Mouse (Mus musculus) CH12.LX (cell line): Measurements from ENCODE around the gene Daam1. TPM values are rescaled to one million over a fixed set of nuclear protein-coding genes. Genes with fewer than 3 reads are reported as not detected.
A peak's percentile ranks its signal among the peaks of the same experiment; 100 is the strongest.

Source experiments
- DNase-seq: peaks from one replicate; pipeline ENCODE4 v3.0.0-alpha.2; 2013; ENCODE audit errors: extremely low read depth
- H3K27ac ChIP-seq: 2 replicates; pipeline ENCODE4 v1.5.1; 2012; ENCODE audit warnings: low read depth, mild to moderate bottlenecking, control low read depth, moderate library complexity; ENCODE audit not compliant: insufficient read depth
- H3K27me3 ChIP-seq: replicated peaks from 2 replicates; pipeline ENCODE3; 2012; ENCODE audit warnings: inconsistent platforms
- H3K36me3 ChIP-seq, 2 experiments: replicated peaks in 1 of 2; 2 replicates each; pipeline versions ENCODE3 to v1.6.1; 2012; ENCODE audit warnings: inconsistent platforms in 1 of 2, low read length in 1 of 2, mild to moderate bottlenecking in 1 of 2, mixed read lengths in 1 of 2, moderate library complexity in 1 of 2; ENCODE audit not compliant: control insufficient read depth in 1 of 2, insufficient read depth in 1 of 2
- H3K4me1 ChIP-seq, 2 experiments: 2 replicates each; pipeline ENCODE4 v1.6.1; 2012; ENCODE audit warnings: inconsistent platforms in 1 of 2, moderate library complexity in 1 of 2; ENCODE audit not compliant: insufficient read depth in 2 of 2, control insufficient read depth in 1 of 2
- H3K4me2 ChIP-seq: 2 replicates; pipeline ENCODE4 v1.6.1; 2012; ENCODE audit warnings: low read depth, mild to moderate bottlenecking, control low read depth; ENCODE audit not compliant: poor library complexity, insufficient read depth, severe bottlenecking
- H3K4me3 ChIP-seq, 3 experiments: fragments of 150-350 bp in 1 of 3; sonication (generic) in 1 of 3; replicated peaks in 1 of 3; 2 replicates each; pipeline versions ENCODE3 to v1.5.1; 2011 to 2012; ENCODE audit warnings: low read depth in 2 of 3, low read length in 2 of 3, mild to moderate bottlenecking in 2 of 3, moderate library complexity in 2 of 3, control low read depth in 1 of 3, improper control_type of control experiment in 1 of 3, inconsistent platforms in 1 of 3, mixed read lengths in 1 of 3; ENCODE audit not compliant: poor library complexity in 1 of 3
- H3K79me2 ChIP-seq: replicated peaks from 2 replicates; pipeline ENCODE4 v1.6.1; 2012; ENCODE audit warnings: mild to moderate bottlenecking, moderate library complexity; ENCODE audit not compliant: control insufficient read depth, poor library complexity, insufficient read depth, severe bottlenecking; ENCODE audit errors: extremely low read depth
- H3K9ac ChIP-seq: 2 replicates; pipeline ENCODE4 v1.6.1; 2012; ENCODE audit warnings: low read depth, mild to moderate bottlenecking, control low read depth, moderate library complexity; ENCODE audit not compliant: insufficient read depth
- H3K9me3 ChIP-seq: replicated peaks from 2 replicates; pipeline ENCODE3; 2012; ENCODE audit warnings: low read length, inconsistent platforms, mixed read lengths
- BHLHE40 ChIP-seq: IDR thresholded peaks from 2 replicates; pipeline ENCODE4 v1.6.1; 2011; ENCODE audit warnings: mild to moderate bottlenecking, low read depth, low read length, improper control_type of control experiment
- CHD1 ChIP-seq: IDR thresholded peaks from 2 replicates; pipeline ENCODE4 v1.6.1; 2012; ENCODE audit warnings: low read depth, low read length, improper control_type of control experiment, inconsistent platforms
- CTCF ChIP-seq, 2 experiments: IDR thresholded peaks in 1 of 2; conservative IDR thresholded peaks in 1 of 2; 2 replicates each; pipeline ENCODE4 v1.5.1; 2011 to 2012; ENCODE audit warnings: low read depth in 2 of 2, low read length in 2 of 2, improper control_type of control experiment in 1 of 2, inconsistent platforms in 1 of 2, mild to moderate bottlenecking in 1 of 2, moderate library complexity in 1 of 2
- ETS1 ChIP-seq: conservative IDR thresholded peaks from 2 replicates; pipeline ENCODE4 v1.6.1; 2012; ENCODE audit warnings: low read depth, mild to moderate bottlenecking, inconsistent platforms, low read length, improper control_type of control experiment, moderate library complexity
- IRF4 ChIP-seq: IDR thresholded peaks from 2 replicates; pipeline ENCODE4 v1.6.1; 2014; ENCODE audit warnings: low read depth, mild to moderate bottlenecking, inconsistent platforms, low read length, improper control_type of control experiment
- JUND ChIP-seq: conservative IDR thresholded peaks from 2 replicates; pipeline ENCODE4 v1.6.1; 2011; ENCODE audit warnings: low read depth, low read length, improper control_type of control experiment
- MAFK ChIP-seq: IDR thresholded peaks from 2 replicates; pipeline ENCODE4 v1.6.1; 2011; ENCODE audit warnings: low read length, improper control_type of control experiment; ENCODE audit not compliant: insufficient replicate concordance
- MAX ChIP-seq: IDR thresholded peaks from 2 replicates; pipeline ENCODE4 v1.6.1; 2011; ENCODE audit warnings: low read length, improper control_type of control experiment
- MXI1 ChIP-seq: IDR thresholded peaks from 2 replicates; pipeline ENCODE4 v1.6.1; 2011; ENCODE audit warnings: mild to moderate bottlenecking, low read depth, low read length, improper control_type of control experiment
- MYC ChIP-seq: IDR thresholded peaks from 2 replicates; pipeline ENCODE4 v1.6.1; 2011; ENCODE audit warnings: low read depth, mild to moderate bottlenecking, improper control_type of control experiment, low read length
- NRF1 ChIP-seq: IDR thresholded peaks from 2 replicates; pipeline ENCODE4 v1.6.1; 2014; ENCODE audit warnings: low read depth, mild to moderate bottlenecking, inconsistent platforms, low read length, improper control_type of control experiment, moderate library complexity
- PAX5 ChIP-seq: IDR thresholded peaks from 2 replicates; pipeline ENCODE4 v1.6.1; 2012; ENCODE audit warnings: low read length, inconsistent platforms, mixed read lengths
- POLR2A ChIP-seq: IDR thresholded peaks from 2 replicates; pipeline ENCODE4 v1.6.1; 2011; ENCODE audit warnings: low read depth, mild to moderate bottlenecking, improper control_type of control experiment, low read length
- RAD21 ChIP-seq: IDR thresholded peaks from 2 replicates; pipeline ENCODE4 v1.6.1; 2011; ENCODE audit warnings: low read depth, mild to moderate bottlenecking, low read length, improper control_type of control experiment, moderate library complexity
- RCOR1 ChIP-seq: conservative IDR thresholded peaks from 2 replicates; pipeline ENCODE4 v1.6.1; 2012; ENCODE audit warnings: low read depth, mild to moderate bottlenecking, inconsistent platforms, low read length, improper control_type of control experiment
- SMC3 ChIP-seq: IDR thresholded peaks from 2 replicates; pipeline ENCODE4 v1.6.1; 2011; ENCODE audit warnings: low read depth, low read length, improper control_type of control experiment
- TBP ChIP-seq: conservative IDR thresholded peaks from 2 replicates; pipeline ENCODE4 v1.6.1; 2011; ENCODE audit warnings: low read depth, low read length, improper control_type of control experiment
- UBTF ChIP-seq: IDR thresholded peaks from 2 replicates; pipeline ENCODE4 v1.6.1; 2012; ENCODE audit warnings: low read depth, mild to moderate bottlenecking, inconsistent platforms, low read length, improper control_type of control experiment, moderate library complexity
- USF2 ChIP-seq: conservative IDR thresholded peaks from 2 replicates; pipeline ENCODE4 v1.6.1; 2011; ENCODE audit warnings: low read depth, low read length, improper control_type of control experiment
- ZKSCAN1 ChIP-seq: IDR thresholded peaks from 2 replicates; pipeline ENCODE4 v1.6.1; 2012; ENCODE audit warnings: low read depth, inconsistent platforms, low read length, improper control_type of control experiment, borderline replicate concordance
- ZMIZ1 ChIP-seq: IDR thresholded peaks from 2 replicates; pipeline ENCODE4 v1.6.1; 2012; ENCODE audit warnings: low read depth, mild to moderate bottlenecking, inconsistent platforms, low read length, improper control_type of control experiment
- ZNF384 ChIP-seq: IDR thresholded peaks from 2 replicates; pipeline ENCODE4 v1.6.1; 2012; ENCODE audit warnings: low read depth, low read length, improper control_type of control experiment, inconsistent platforms
- dilution Hi-C: fragments of 300-500 bp; cut with MboI; formaldehyde crosslinking; loops from 2 replicates; pipeline ENCODE4 v1.14.3; 2020; ENCODE audit warnings: low sequenced_read_pairs; ENCODE audit not compliant: extremely low pct_unique_long_range_greater_than_20kb, extremely low pct_ligation_motif_present
- in situ Hi-C: fragments of 300-500 bp; cut with MboI; formaldehyde crosslinking; loops from 3 replicates; pipeline ENCODE4 v1.14.3; 2019; ENCODE audit warnings: low sequenced_read_pairs, low pct_ligation_motif_present, low pct_unique_long_range_greater_than_20kb, mixed read lengths
- polyA plus RNA-seq: library from polyadenylated mRNA; unstranded; fragments of >175 nt; gene quantifications from 2 replicates; pipeline ENCODE4 v1.2.1, GENCODE M21; 2012; ENCODE audit warnings: low read depth; ENCODE audit not compliant: insufficient read length
- total RNA-seq, 2 experiments: library from RNA; depleted of rRNA; stranded (reverse); fragments of 300-350 nt in 1 of 2; fragments of >200 nt in 1 of 2; gene quantifications; 2 replicates each; pipeline ENCODE4 v1.2.3; 2012 to 2014

Daam1 gene
- total and polyA plus RNA-seq, 3 experiments: 10.7 to 27.9 (median 23.6) TPM

- dilution Hi-C loops (no loop called here), in situ Hi-C loops (no loop called here)
- H3K27ac ChIP-seq: no peak overlapping the region
- H3K36me3 ChIP-seq: peaks cover 5 to 62% of the 10 kb centered on the region in 2 experiments
- TF ChIP-seq BHLHE40 (peak; percentile 32; the same call in 1 of the 2 replicates), CHD1 (no peak), NRF1 (no peak), MAX (peak; percentile 61), UBTF (no peak), JUND (no peak), CTCF (conservative IDR thresholded peaks at IDR 0.05 in 1 of 2, IDR thresholded peaks at IDR 0.05 in 1 of 2; ENCODE audit: low read depth in 2 of 2, low read length in 2 of 2) (no peak), ZNF384 (no peak), SMC3 (no peak)
- H3K4me3 ChIP-seq: no peak overlapping the region
- no peak overlapping the region for H3K9ac ChIP-seq
- H3K27me3 ChIP-seq: no peaks in the 10 kb centered on the region
- H3K9me3 ChIP-seq: no peaks in the 10 kb centered on the region
- H3K4me1 ChIP-seq: peaks cover 0 to 23% of the 10 kb centered on the region in 2 experiments; a peak in 2 of 4 replicates
- no peak overlapping the region for H3K4me2 ChIP-seq
- H3K79me2 ChIP-seq: no peaks in the 10 kb centered on the region
- DNase-seq: peak; percentile 19
Observed at GRCm38 (mm10) chr12:71932433-71933386, 101.8 kb downstream of the Daam1 start.

- no peaks in the 10 kb centered on the region for H3K27me3 ChIP-seq
- no peak overlapping the region for H3K27ac ChIP-seq
- H3K4me3 ChIP-seq: no peak overlapping the region
- H3K4me1 ChIP-seq: peaks cover 0 to 23% of the 10 kb centered on the region in 2 experiments; a peak in 2 of 4 replicates
- no peaks in the 10 kb centered on the region for H3K79me2 ChIP-seq
- dilution Hi-C loops: no loop called here
- in situ Hi-C loops: no loop called here
- no peak overlapping the region for H3K4me2 ChIP-seq
- TF ChIP-seq MYC: no peak
- no peak for TF ChIP-seq CTCF (conservative IDR thresholded peaks at IDR 0.05 in 1 of 2, IDR thresholded peaks at IDR 0.05 in 1 of 2; ENCODE audit: low read depth in 2 of 2, low read length in 2 of 2)
- TF ChIP-seq ZNF384: no peak
- H3K36me3 ChIP-seq: peaks cover 14 to 68% of the 10 kb centered on the region in 2 experiments
- DNase-seq: no peak
- H3K9ac ChIP-seq: no peak overlapping the region
- H3K9me3 ChIP-seq: no peaks in the 10 kb centered on the region
Observed at GRCm38 (mm10) chr12:71933989-71934645, 103.2 kb downstream of the Daam1 start.

GRCm38 (mm10) chr12:71936636-71937035, 105.8 kb downstream of the Daam1 start:
- dilution Hi-C loops (no loop called here), in situ Hi-C loops (no loop called here)
- no peak for TF ChIP-seq IRF4
- no peak for TF ChIP-seq NRF1
- no peak for TF ChIP-seq PAX5
- no peak for TF ChIP-seq MXI1
- TF ChIP-seq RAD21: no peak
- TF ChIP-seq MYC: no peak
- TF ChIP-seq MAFK: no peak
- no peak for TF ChIP-seq ZNF384
- no peak for TF ChIP-seq ETS1
- TF ChIP-seq RCOR1: no peak
- no peak for TF ChIP-seq ZMIZ1
- TF ChIP-seq POLR2A: no peak
- no peak for TF ChIP-seq UBTF
- TF ChIP-seq USF2: no peak
- no peak for TF ChIP-seq CTCF (conservative IDR thresholded peaks at IDR 0.05 in 1 of 2, IDR thresholded peaks at IDR 0.05 in 1 of 2; ENCODE audit: low read depth in 2 of 2, low read length in 2 of 2)
- no peak for TF ChIP-seq ZKSCAN1
- TF ChIP-seq TBP: no peak

More at GRCm38 (mm10) chr12:71936636-71937035, 105.8 kb downstream of the Daam1 start:
- Histone ChIP-seq H3K4me3 (no peak overlapping the region), H3K27me3 (no peaks in the 10 kb centered on the region), H3K4me1 (peaks cover 0 to 23% of the 10 kb centered on the region in 2 experiments; a peak in 2 of 4 replicates), H3K36me3 (peaks cover 14 to 75% of the 10 kb centered on the region in 2 experiments), H3K9ac (no peak overlapping the region), H3K27ac (no peak overlapping the region), H3K9me3 (no peaks in the 10 kb centered on the region), H3K4me2 (no peak overlapping the region), H3K79me2 (no peaks in the 10 kb centered on the region)
- no peak for DNase-seq
